Mouse (Mus musculus) telencephalon, adult 2 months (tissue): Measurements from ENCODE around the gene St6galnac3.

Experiments used
- DNase-seq: peaks from one replicate; pipeline ENCODE4 v3.0.0-alpha.2; 2011; ENCODE audit warnings: low read depth, low spot score

The St6galnac3 gene

DNA sequence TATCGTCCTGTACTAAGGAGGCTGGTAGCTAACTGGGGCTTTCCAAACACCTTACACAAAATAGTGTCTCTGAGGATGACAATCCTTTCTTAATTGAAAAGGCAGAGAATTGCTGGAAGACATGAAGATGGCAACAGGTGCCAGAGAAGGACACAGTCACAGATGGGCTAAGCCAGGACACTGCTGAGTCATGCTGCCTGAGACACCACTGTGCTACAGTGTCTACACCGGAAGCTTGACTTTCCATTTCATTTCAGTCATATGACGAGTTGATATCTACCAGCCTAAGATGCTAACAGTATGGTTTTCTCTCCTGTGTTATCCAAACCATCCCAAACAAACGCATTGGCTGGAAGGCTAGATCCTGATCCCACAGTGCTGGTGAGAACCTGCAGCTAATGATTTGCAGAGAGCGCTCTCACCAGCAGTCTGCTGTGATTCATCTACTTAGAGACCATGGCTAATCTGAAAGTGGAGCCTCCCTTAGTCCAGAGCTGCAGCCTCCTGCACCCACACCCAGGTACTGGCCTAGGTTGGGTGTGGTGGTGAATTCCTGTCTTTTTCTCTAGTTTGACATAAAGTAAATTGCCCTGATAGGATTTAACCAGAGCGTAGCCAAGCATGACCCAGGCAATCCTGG is 433.4 kb downstream of the St6galnac3 start:
- no peak for DNase-seq

DNA sequence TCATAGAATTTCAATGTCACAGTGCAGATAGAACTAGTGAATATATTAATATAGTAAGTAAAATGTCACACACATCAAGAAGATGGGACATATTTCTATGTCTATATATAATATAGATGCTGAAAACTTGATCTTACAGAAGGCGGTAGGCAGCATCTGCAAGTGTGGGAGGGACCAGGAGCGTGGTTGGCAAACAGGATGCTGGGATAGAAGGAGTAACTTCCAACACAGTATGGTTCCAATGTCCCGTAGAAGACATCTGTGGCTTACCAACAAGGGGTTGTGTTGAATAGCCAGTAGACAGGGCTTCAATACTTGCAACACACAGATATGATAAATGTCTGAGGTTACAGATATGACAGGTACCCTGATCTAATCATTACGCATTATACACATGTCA is 435.0 kb downstream of the St6galnac3 start:
- DNase-seq: no peak

DNA sequence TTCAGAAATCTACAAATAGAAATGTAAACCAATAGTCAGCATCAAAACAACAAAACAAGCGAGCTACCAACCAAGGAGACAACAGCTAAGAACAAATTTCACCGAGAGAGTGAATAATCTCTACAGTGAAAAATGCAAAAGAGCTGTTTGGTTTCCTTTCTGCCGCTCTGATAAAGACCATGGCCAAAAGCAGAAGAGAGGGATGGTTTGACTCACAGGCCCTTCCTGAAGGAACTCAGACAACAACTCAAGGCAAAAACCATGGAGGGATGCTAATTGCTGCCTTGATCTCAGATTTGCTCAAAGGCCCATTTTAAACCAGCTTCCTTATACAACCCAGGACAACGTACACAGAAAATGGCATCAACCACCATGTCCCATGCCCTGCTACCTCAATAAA is 437.4 kb downstream of the St6galnac3 start:
- DNase-seq: no peak

DNA sequence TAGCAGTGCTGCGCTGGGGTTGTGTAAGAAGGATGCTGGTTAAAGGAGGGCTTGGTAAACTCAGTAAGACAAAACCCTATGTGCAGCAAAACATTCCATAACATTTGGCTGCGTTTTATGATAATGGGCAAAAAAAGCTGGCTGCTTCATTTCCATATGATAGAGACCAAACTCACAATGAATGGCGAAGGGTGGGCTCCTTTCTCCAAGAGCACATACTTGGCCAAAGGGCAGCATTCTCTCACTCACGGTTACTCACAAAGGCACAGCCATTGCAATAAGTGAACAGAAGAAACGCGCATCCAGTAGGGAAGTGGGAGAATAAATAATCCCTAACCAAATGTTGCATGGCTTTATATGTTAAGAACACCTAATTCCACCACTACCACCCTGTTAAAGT is 437.9 kb downstream of the St6galnac3 start:
- no peak for DNase-seq

DNA sequence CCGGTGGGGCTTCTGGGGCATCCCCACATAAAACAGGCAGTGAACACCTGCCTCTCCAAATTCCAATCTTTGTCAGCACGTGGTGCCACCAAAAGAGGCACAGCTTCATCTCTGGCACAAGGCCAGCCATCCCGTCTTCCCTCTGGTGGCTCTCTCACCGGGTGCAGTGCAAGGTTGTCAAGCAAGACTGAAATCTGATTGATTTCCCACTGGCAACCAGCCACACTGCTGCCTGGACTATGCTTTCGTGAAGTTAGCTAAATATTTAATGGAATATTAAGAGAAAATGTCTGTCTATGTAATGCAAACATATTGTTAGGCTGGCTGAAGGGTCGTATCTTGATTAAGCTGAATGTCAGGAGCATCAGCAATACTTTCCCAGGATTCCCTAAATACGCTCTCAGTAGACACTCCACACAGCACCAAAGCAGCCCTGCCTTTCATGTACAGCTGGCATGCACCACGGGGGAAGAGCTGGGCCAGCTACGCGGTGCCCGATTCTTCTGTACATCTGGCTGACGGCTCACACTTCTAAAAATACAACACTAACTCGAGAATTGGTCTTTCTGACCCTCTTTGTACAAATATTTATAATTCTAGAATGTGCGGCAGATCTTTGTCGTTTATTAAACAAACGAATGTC is 442.7 kb downstream of the St6galnac3 start:
- DNase-seq: no peak

DNA sequence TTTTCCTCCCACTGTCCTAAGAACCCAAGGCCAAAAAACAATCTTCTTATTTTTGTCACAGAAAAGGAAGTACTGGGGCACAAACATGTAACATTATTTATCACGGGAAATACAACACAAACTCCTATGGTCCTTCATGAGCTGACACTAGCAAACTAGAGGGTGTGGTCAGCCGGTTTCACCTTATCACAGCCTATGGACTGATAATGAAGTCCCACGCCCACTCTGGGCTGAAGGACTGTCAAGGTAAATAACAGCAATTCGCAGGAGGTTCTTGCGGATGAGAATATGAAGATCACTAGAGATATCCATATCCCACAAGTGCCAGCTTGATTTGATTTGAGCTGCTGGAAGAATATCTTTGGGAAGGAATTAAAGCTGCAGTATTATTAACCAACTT is 446.7 kb downstream of the St6galnac3 start:
- no peak for DNase-seq

DNA sequence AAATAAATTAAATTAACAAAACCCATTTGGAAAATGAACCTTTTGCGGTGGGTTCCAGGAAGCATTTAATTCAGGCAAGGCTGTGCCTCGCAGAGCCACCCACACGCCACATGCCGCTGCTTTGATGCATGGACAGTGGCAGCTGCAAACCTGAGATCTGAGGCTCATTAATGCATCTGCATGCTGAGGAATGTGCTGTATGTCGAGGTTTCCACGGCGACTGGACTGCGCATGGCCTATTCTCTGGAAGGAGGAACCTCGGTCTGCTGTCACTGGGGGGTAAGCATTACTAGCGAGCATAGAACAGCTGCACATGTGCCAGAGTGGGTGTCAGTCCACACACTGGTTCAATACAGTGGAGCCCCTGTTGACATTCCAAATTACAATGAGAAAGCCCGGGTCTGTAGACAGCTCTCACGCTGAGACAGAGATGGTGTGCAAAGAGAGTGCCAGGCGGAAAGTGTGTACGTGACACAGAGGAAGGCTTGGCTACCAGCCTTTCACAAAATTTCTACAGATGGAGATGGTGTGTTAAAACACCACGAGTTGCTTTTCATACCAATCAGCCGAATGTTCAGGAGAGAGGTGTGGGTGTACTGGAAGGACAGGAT is 447.5 kb downstream of the St6galnac3 start:
- no peak for DNase-seq

DNA sequence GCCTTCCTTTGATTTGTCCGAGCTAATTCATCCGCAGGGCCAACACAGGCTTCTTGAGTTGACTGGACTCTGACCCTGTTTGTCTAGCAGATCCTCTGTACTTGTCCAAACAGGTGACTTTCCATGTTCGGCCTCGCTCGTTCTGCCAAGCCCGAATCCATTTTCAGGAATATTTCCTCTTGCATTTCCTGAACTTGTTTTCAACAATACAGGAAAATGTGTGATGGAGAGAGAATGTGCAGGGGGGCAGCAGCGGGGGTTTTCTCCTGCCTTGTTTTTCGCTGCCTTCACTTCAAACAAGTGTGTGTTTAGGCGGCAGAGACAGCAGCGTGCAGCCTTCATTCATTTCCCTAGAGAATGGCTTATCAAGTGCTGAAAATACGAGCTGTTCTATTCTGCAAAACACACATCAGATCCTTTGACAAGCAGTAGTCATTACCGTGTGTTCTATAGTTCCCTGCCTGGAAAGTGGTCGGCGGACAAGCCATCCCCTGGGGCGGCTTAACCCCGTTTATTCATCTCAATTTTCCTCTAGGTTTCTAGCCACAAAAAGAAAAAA is 448.1 kb downstream of the St6galnac3 start:
- DNase-seq: no peak

DNA sequence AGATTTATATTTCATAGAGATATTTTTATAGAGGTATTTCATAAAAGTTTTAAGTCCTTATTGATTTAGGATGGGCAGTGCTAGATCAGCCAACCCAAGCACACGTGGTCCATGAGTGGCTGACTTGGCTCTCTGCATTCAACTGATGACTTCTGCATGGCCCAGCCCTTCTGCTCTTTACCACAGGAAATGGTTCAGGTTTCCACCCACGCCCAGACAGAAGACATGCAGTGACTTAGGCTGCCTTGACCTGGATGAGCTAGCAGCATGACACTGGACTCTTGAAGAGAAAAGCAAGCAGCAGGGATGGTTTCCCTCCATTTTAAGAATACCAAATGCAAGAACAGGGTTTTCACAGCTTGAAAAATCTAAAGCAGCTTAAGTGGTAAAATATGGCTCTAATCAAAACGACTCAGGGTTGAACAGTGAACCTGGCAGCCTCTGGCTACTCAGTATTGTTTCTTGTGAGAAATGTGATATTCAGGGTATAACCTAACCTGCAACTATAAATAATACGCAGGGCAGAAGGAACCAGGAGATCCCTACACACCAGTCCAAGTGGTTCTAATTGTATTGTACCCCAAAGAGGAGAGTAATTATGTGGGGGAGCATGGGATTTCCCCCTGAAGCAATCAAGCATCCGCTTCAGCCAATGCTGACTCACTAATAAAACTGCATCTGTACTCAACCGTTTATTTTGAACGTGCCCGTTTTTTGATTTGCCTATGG is 448.7 kb downstream of the St6galnac3 start:
- no peak for DNase-seq

DNA sequence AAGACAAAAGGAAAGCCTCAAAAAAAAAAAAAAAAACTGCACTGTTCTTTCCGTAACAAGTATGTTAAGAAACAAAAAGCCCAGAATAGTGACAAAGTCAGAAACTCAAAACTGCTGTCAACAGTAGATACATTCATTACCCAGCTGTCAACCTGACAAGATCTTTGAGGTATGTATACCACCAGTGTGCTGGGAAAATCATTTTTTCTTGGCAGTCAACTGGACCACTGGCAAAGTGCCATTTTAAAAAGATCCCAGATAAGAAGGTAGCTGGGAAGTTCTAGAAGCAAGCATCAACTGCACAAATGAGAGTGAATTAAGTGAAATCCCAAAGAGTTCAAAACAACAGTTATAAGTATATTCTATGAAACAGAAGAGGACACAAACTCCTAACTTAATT is 452.7 kb downstream of the St6galnac3 start:
- no peak for DNase-seq

DNA sequence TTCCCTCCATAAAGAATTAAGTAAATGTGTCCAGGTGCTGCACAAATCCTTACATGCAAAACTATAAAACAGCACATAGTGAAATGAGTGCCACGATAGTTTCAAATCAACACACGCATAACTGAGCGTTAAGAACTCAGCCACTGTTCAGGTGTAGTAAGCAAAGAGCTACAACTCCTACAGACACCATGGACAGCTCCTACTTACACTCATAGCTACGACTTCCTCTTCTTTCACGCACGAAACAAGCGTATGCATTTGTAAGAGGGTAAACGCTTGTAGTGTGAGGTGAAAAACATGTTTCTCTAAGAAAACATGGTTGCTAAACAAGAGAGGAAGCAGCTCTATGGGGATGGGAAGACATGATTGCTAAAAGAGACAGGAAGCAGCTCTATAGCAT is 457.6 kb downstream of the St6galnac3 start:
- no peak for DNase-seq

DNA sequence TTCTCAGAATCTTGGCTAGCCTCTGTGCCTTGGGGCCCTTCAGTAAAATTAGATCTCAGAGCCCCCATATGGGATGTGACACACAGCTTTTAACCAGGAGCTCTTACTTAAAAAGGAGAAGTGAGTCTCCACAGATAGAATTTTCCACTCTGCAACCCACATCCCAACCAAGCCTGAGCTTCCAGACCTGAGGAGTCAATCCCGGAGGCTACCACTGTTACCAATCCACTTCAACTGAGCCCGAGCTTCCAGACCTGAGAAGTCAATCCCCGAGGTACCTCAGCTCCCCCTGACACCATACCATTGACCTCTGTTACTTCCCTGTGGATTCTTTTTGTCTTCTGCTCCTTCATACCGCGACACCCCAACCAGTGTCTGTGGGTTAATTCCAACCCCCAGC is 463.0 kb downstream of the St6galnac3 start:
- DNase-seq: no peak

DNA sequence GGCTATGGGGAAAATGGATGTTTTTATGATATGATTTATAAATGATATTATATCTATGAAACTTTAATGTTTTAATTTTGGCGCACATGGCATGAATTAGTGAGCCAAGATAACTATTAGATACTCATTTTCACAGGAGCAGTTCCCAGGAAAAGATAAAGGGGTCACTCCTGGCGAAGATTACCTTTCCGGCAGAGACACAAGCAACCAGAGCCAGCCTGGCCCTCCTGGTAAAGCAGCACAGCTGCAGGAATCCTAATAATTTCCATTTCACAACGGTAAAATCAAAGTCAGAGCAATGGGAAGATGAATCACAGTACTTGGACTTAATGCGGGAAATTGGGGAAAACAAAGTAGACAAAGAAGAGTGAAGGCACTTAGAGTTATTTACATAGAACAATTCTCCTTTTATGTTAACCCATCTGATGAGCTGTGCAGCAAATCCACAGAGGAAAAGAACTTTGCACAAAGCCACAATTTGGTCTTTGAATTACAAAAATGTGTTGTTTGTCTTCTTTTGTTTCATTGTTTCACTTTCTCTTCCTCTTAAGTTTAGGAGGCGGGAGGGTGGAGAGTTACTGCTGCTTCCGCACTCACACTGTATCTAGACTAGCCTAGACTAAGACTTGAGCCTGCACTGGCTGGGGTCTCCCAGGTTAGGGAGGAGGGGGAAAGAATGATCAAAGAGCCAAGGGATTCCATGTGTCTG is 464.6 kb downstream of the St6galnac3 start:
- DNase-seq: no peak

DNA sequence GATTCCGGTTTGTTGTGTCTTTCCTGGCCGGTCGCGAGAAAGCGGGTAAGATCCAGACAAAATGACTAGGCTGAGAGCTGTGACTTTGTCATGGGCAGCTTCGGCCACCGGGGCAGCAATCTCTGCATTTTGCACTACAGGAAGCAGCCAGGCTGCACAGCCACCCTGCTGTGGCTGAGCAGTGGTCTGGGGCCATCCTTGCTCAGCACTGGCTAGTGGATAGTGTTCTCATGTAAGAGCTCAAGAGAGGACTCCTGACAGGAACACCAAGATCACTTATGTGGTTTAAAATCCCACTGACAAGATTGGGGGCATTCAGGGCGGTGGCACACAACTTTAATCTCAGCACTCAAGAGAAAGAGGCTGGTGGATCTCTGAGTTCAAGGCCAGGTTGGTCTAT is 469.1 kb downstream of the St6galnac3 start:
- DNase-seq: no peak

DNA sequence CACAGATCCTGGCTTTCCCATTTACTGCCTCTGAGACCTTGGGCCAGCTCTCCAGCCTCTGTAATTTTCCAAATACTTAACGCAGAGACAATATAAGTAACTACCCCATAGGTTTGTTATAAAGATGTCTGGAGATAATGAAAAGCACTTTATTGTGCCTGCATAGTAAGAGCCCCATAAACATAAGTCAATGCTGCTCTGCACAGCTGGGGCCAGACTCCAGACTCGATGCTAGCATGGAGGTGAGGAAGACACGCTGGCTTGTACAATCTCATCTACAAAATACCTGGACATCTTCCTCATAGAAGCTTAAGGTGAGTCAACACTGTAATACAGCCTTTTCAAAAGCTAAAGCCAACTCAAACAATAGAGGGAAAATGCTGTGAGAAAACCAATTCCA is 473.3 kb downstream of the St6galnac3 start:
- DNase-seq: no peak

DNA sequence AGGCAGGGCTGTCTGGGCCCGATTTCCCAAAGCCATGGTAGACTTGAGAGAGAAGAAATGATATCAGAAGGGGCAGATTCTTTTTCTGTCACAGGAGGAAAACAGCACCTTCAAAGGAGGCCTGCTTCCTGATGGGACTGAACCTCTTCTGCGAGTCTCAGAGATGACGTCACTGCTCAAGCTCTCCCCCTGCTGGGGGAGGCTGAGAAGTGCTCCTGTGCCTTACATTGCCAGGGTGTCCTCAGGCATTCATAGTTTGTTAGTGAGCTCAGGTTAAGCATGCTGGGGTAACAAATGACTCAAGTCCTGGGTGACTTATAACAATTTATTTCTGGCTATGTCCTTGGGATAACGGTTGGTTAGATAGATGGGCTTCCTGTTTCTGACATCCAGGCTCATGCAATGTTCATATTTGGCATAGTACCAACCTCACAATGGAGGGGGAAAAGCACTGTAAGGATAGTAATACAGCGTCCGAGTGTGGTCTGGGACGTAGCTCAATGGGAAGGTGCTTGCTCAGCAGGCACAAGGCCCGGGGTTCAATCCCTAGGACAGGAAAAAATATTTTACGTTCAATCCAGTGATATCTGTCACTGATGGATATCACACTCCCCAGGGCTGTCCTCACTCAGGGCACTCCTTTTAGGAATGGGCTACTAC is 474.2 kb downstream of the St6galnac3 start:
- DNase-seq: no peak

DNA sequence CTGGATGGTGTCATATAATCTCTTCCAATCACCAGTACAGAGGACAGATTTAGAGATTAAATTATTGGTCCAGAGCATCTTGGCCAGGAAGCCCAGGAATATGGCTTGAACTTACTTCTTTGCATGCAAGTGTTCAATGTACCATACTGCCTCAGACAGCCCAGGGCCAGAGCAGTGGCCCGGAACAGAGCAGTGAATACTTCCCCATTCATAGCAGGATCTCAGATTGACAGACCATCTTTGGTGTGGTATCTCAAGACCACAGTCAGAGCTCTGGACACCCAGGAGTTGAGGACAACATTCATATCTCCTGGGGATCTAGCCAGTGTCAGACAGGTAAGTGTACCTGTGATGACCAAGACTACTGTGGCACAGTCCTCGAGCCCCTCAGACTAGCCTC is 476.1 kb downstream of the St6galnac3 start:
- DNase-seq: no peak

DNA sequence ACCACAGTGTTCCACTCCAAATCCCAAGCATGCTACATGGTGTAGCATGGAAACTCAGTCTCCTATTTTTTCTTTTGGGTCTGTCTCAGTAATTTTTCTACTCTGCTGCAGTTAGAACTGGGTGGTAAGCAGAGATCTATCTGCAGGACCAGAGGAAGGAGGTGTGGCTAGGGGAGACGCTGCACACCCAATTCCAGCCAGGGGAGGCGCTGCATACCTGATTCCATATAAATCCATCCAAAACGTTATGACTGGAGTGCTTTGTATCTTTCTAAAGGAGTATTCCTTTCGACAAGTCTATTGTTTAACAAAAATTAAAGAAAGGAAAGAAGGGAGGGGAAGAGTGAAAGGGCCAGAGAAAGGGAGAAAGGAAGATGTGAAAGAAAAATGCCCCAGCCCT is 476.9 kb downstream of the St6galnac3 start:
- no peak for DNase-seq

DNA sequence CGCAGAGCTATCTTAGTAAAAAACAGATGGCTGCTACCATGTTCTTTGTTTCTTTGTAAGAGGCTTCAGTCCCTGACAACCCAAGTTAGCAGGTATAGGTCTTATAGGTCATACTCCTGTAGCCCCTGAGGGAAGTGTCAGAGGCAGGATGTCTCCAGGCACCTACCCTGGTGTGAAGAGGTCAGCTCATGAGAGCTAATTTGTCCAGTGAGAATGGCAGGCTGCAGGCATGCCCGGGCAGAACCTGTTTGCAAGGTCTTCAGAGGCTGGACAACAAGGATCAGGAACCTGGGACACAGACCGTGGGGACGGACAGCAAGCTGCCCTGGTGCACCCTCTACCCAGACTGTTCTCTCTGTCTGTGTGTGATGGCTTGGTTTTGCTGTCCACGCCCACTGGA is 482.4 kb downstream of the St6galnac3 start:
- no peak for DNase-seq

DNA sequence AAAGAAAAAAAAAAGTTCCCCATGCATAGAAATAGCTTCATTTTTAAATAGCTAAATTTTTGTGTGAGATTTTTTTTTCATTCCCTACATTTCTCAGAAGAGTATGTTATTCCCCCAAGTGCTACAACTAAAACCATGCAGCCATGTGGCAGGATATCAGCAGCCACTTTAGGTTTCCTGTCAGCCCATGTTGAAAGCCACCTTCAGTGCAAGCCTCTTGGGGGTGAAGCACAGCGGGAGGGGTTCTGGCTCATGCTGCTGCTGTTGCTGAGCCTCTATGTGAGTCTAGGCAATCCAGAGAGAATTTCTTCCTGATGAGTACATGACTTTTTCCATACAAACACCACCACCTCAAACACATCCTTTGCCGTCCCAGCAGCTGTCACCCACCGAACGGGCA is 483.8 kb downstream of the St6galnac3 start:
- DNase-seq: no peak

DNA sequence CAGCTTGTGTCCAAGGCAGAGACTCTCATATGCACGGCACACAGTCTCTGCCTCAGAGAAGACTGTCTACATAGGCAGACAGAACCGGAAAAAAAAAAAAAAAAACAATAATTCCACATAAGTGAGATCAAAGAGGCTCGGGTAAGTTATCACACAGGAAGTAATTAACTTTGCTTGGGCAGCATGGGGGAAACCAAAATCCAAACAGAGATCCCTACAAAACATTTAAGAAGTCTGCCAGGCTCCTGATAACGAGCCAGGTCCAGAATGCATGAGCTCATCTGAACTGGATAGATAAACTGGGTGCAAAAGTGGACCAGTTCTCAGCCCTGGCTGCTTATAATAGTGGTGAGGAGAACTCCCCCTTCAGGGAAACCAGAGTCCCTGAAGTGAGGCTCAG is 484.6 kb downstream of the St6galnac3 start:
- DNase-seq: no peak
